Mouse (Mus musculus) small intestine, adult 2 months (tissue): ENCODE measurements around the gene Chst11.

Experiments
- CTCF ChIP-seq: fragments of 200-500 bp; IDR thresholded peaks from 2 replicates; pipeline ENCODE4 v1.5.1; 2012; ENCODE audit warnings: low read depth, mild to moderate bottlenecking, control low read depth, inconsistent platforms, low read length, moderate library complexity, mixed read lengths; ENCODE audit not compliant: insufficient replicate concordance, insufficient read length; ENCODE audit errors: extremely low read depth
- POLR2A ChIP-seq: fragments of 200-500 bp; IDR thresholded peaks from 2 replicates; pipeline ENCODE4 v1.6.1; 2012; ENCODE audit warnings: low read depth, mild to moderate bottlenecking, control low read depth, inconsistent platforms, low read length, moderate library complexity

DNA sequence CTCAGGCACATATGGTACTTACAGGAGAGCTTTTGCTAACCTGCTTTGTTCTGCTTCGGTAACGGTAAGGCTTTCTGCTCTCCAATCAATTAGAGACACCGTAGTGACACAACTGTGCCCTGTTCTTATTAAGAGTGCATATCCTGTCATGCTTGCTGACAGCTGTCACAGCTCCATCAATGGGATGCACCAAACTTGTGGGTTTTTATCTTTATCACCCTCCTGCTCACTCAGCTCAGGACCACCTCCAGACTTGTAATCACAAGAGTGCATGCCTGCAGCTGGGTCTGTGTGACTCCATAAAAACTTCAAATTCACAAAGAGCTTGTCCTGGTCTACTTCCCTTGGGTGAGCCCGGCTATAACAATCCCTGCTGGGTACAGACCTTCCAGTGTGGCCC lies 23.3 kb upstream of the Chst11 start:
- no peak for TF ChIP-seq CTCF
- TF ChIP-seq POLR2A = no peak
